Mouse (Mus musculus) layer of hippocampus, adult 2 months (tissue): ENCODE measurements around the gene Lipf. TPM values are rescaled to one million over a fixed set of nuclear protein-coding genes. Genes with fewer than 3 reads are reported as not detected.
A peak's percentile ranks its signal among the peaks of the same experiment; 100 is the strongest.

Experiments used
- DNase-seq, 2 experiments: peaks; one replicate each; pipeline ENCODE4 v3.0.0; 2022; ENCODE audit warnings: low spot score in 2 of 2
- H3K27ac ChIP-seq: fragments of 200-600 bp; 2 replicates; pipeline ENCODE4 v1.8.1; 2022
- H3K4me3 ChIP-seq: fragments of 200-600 bp; 2 replicates; pipeline ENCODE4 v1.8.1; 2022; ENCODE audit warnings: mild to moderate bottlenecking
- CTCF ChIP-seq: fragments of 200-600 bp; conservative IDR thresholded peaks from 2 replicates; pipeline ENCODE4 v1.8.1; 2022; ENCODE audit warnings: antibody characterized with exemption, mild to moderate bottlenecking, moderate library complexity
- long read RNA-seq, 2 experiments: library from polyadenylated mRNA; stranded (forward); transcript quantifications; one replicate each; pipeline ENCODE4 v2.0.0; 2021; ENCODE audit warnings: borderline mapping rate in 2 of 2
- total RNA-seq, 2 experiments: library from RNA; stranded (reverse); gene quantifications; 2 replicates each; pipeline ENCODE4 v1.2.3; 2021

The Lipf gene
- not detected for total RNA-seq
- long read RNA-seq, experiment 1, result 0 reads
- long read RNA-seq, experiment 2, result 0 reads

DNA sequence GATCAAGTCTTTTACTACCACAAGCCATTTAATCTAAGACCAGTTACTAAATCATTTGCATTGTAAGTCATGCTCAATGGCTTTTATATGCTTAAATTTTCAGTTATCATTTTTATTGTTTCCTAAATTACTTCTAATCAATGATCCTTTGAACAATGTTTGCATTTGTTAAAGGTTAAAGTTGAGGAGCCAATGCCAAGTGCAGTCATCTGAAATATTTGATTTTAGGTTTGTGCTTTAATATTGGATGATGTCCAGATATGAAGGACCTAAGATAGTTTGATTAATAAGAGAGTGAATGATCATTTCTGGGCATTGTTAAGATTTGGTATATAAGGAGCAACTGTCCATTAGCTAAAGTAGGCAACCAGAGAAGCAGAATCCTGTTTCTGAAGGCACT lies at the start of gene Lipf:
Gene Lipf (plus strand): TSS at position 301 of the 400 bp plus-strand sequence.
- TF ChIP-seq CTCF, result no peak
- no peak for DNase-seq
- H3K27ac ChIP-seq, result no peak within 1 kb of the TSS
- H3K4me3 ChIP-seq, result no peak within 1 kb of the TSS

GRCm38 (mm10) chr19:33924099-33924498 lies 36.9 kb upstream of the Lipf start:
- H3K4me3 ChIP-seq, result no peak overlapping the region
- no peak for DNase-seq
- H3K27ac ChIP-seq, result no peak overlapping the region
- no peak for TF ChIP-seq CTCF

- H3K4me3 ChIP-seq, result no peak overlapping the region
- DNase-seq, result peak in 1 of 2 experiments; percentile 20
- peak; percentile 84 for TF ChIP-seq CTCF
Observed at GRCm38 (mm10) chr19:33979007-33979406, 18.0 kb downstream of the Lipf start.

GRCm38 (mm10) chr19:33983043-33983442 lies 22.1 kb downstream of the Lipf start:
- DNase-seq, result no peak
- Histone ChIP-seq H3K27ac (no peak overlapping the region), H3K4me3 (no peak overlapping the region)
- no peak for TF ChIP-seq CTCF

More at GRCm38 (mm10) chr19:33979007-33979406, 18.0 kb downstream of the Lipf start:
- no peak overlapping the region for H3K27ac ChIP-seq

DNA sequence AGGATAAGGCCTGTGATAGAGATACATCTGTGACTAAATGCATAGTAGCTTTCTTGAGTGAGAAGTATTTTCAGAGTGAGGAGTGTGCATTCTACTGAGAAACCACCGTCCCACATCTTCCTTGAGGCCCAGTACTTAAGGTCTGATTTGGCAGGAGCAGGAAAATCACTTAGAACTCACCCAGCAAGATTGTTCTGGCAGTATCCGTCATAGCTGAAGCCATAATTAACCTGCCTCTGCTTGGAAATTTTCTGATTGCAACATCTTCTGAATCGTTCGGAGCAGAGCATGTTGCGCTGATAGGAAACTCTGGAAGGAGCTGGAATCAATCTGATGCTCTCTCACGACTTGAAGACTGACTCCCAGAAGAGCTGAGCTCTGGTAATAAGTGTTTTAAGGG lies 47.0 kb downstream of the Lipf start, which contains the start of gene Lipk:
Gene Lipk (plus strand): TSS at position 289 of the 400 bp plus-strand sequence.
- no peak within 1 kb of the TSS for H3K4me3 ChIP-seq
- H3K27ac ChIP-seq, result no peak within 1 kb of the TSS
- no peak for DNase-seq
- no peak for TF ChIP-seq CTCF

DNA sequence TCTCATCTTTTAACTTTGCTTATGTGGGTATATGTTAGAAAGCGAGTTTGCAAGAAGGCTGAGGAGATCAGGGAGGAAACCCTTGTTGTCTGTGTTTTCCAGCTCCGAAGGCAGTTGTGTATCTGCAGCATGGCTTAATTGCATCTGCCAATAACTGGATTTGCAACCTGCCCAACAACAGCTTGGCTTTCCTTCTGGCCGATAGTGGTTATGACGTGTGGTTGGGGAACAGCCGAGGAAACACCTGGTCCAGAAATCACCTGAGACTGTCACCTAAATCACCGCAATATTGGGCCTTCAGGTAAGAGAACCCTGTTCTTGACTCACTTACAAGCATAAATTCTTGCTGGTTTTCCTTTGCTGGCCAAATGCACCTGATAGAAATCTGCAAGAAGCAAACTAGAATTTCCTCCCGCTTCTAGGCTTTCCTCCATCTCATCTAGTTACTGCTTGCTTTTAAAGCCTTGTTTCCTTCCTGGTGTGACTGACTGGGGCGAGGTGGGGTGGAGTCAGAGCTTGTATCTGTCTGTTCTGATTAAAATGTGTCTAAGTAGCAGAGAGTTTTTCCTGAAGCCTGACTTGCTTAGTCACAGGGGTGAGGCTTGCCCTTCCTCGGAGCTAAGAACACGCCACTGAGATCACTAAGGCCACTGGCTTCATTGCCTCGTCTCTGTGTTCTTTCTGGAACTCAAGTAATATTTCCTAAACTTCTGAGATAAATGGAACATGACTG lies 60.6 kb downstream of the Lipf start:
- H3K4me3 ChIP-seq, result no peak overlapping the region
- no peak for TF ChIP-seq CTCF
- no peak overlapping the region for H3K27ac ChIP-seq
- no peak for DNase-seq

DNA sequence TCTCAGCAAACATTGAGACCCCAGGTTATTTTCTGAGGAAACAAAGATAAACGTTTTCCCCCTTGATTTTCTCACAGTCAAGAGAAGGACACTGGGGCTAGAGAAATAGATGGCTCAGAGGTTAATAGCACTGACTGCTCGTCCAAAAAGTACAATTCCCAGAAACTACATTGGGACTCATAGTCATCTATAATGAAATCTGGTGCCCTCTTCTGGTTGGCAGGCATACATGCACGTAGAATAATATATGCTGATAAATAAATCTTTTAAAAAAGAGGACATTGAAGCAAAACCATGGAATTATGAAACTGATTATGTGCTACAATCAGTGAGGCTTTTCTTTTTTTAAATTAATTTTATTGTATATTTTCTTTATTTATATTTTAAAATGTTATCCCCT lies 61.8 kb downstream of the Lipf start:
- Histone ChIP-seq H3K4me3 (no peak overlapping the region), H3K27ac (no peak overlapping the region)
- DNase-seq, result no peak
- TF ChIP-seq CTCF, result peak; percentile 82

Other genes with a start within 250 kb of the Lipf start
- gene Lipo2, start 209.8 kb upstream of the Lipf start, total RNA-seq, result not detected
- gene Lipo3, start 199.2 kb upstream of the Lipf start, total RNA-seq, result 1 to 10 TPM; 4.1 to 5.5 TPM
- not detected for gene Lipo1, start 173.7 kb upstream of the Lipf start, total RNA-seq
- gene Lipk, start 47.1 kb downstream of the Lipf start, total RNA-seq, result not detected
- not detected for gene Lipn, start 106.2 kb downstream of the Lipf start, total RNA-seq
- under 1 TPM in 1 of 2 experiments, not detected in 1; 0.12 TPM for gene Lipm, start 139.7 kb downstream of the Lipf start, total RNA-seq
- gene Ankrd22, start 204.9 kb downstream of the Lipf start, total RNA-seq, result not detected
- gene Stambpl1, start 231.0 kb downstream of the Lipf start, total RNA-seq, result 10 to 100 TPM; 20.0 to 21.1 TPM